Mouse (Mus musculus): ENCODE data around the gene Dusp18.
"Not testable (repeated sequence)": the region's sequence is repeated elsewhere in the genome, so short reads cannot be mapped to it uniquely, and the experiment has no call there.

Gene Dusp18

GRCm38 (mm10) chr11:3893970-3894369, 1.1 kb upstream of the Dusp18 start:
- no peak for DNase-seq

GRCm38 (mm10) chr11:3895458-3895857, 418 bp downstream of the Dusp18 start:
- DNase-seq = no peak

GRCm38 (mm10) chr11:3895933-3896332, 893 bp downstream of the Dusp18 start:
- DNase-seq = no peak

GRCm38 (mm10) chr11:3900296-3900695, 5.3 kb downstream of the Dusp18 start:
- no peak for DNase-seq

- no peak for DNase-seq
These were observed 7.5 kb downstream of the Dusp18 start for GRCm38 (mm10) chr11:3902516-3902915.

- peak; percentile 66 to 77 for DNase-seq
These were observed 8.0 kb downstream of the Dusp18 start for GRCm38 (mm10) chr11:3903046-3903445.

- no peak for DNase-seq
These were observed 9.6 kb downstream of the Dusp18 start for GRCm38 (mm10) chr11:3904673-3905072.

GRCm38 (mm10) chr11:3905446-3905845, 10.4 kb downstream of the Dusp18 start:
- no peak for DNase-seq

GRCm38 (mm10) chr11:3909236-3909635, 14.2 kb downstream of the Dusp18 start:
- no peak for DNase-seq

GRCm38 (mm10) chr11:3910513-3911310, 15.7 kb downstream of the Dusp18 start:
- peak; percentile 63 to 67 for DNase-seq

GRCm38 (mm10) chr11:3911440-3911839, 16.4 kb downstream of the Dusp18 start:
- DNase-seq = not testable (repeated sequence)

GRCm38 (mm10) chr11:3912100-3912874, 17.2 kb downstream of the Dusp18 start:
- peak; percentile 64 to 76 for DNase-seq

- peak; percentile 59 to 65 for DNase-seq
These were observed 17.8 kb downstream of the Dusp18 start for GRCm38 (mm10) chr11:3912875-3913271.

- peak; percentile 93 to 96 for DNase-seq
These were observed 18.5 kb downstream of the Dusp18 start for GRCm38 (mm10) chr11:3913316-3914108.

- DNase-seq = peak; percentile 96 to 98
These were observed 19.2 kb downstream of the Dusp18 start, which contains the start of gene Slc35e4 for GRCm38 (mm10) chr11:3914109-3914840. TSS of gene Slc35e4 (minus strand) at chr11:3914664.

- DNase-seq = peak; percentile 77 to 87
These were observed 23.7 kb downstream of the Dusp18 start for GRCm38 (mm10) chr11:3918738-3919137.

GRCm38 (mm10) chr11:3920476-3920875, 25.4 kb downstream of the Dusp18 start:
- DNase-seq = no peak

- DNase-seq = peak; percentile 73 to 79
These were observed 26.3 kb downstream of the Dusp18 start for GRCm38 (mm10) chr11:3921281-3921850.

GRCm38 (mm10) chr11:3922115-3922514, 27.1 kb downstream of the Dusp18 start:
- DNase-seq = no peak

GRCm38 (mm10) chr11:3922731-3923130, 27.7 kb downstream of the Dusp18 start:
- no peak for DNase-seq

GRCm38 (mm10) chr11:3925916-3926315, 30.9 kb downstream of the Dusp18 start:
- DNase-seq = no peak

- DNase-seq = no peak
These were observed 35.0 kb downstream of the Dusp18 start for GRCm38 (mm10) chr11:3930019-3930418.
